Mouse (Mus musculus) frontal cortex, postnatal 25 days (tissue): ENCODE data around the gene Helz.

Experiments
- DNase-seq, 2 experiments: peaks; one replicate each; pipeline ENCODE4 v3.0.0; 2022; ENCODE audit warnings: low spot score in 2 of 2

The Helz gene

GRCm38 (mm10) chr11:107674006-107674405 lies 126.3 kb downstream of the Helz start:
- no peak for DNase-seq

GRCm38 (mm10) chr11:107674601-107675000 lies 126.9 kb downstream of the Helz start:
- no peak for DNase-seq

GRCm38 (mm10) chr11:107675246-107675645 lies 127.5 kb downstream of the Helz start:
- no peak for DNase-seq

GRCm38 (mm10) chr11:107676207-107676940 lies 128.6 kb downstream of the Helz start:
- DNase-seq: no peak

GRCm38 (mm10) chr11:107682694-107683355 lies 135.1 kb downstream of the Helz start:
- DNase-seq: no peak

- DNase-seq: no peak
Observed at GRCm38 (mm10) chr11:107683544-107684465, 136.1 kb downstream of the Helz start.

- no peak for DNase-seq
Observed at GRCm38 (mm10) chr11:107686290-107686689, 138.6 kb downstream of the Helz start.

GRCm38 (mm10) chr11:107688480-107688879 lies 140.8 kb downstream of the Helz start:
- DNase-seq: no peak

GRCm38 (mm10) chr11:107691569-107691968 lies 143.8 kb downstream of the Helz start:
- DNase-seq: no peak

GRCm38 (mm10) chr11:107693338-107693737 lies 145.6 kb downstream of the Helz start:
- DNase-seq: no peak

GRCm38 (mm10) chr11:107699967-107700366 lies 152.2 kb downstream of the Helz start:
- no peak for DNase-seq

- DNase-seq: no peak
Observed at GRCm38 (mm10) chr11:107703272-107704134, 155.8 kb downstream of the Helz start.

GRCm38 (mm10) chr11:107705060-107705459 lies 157.3 kb downstream of the Helz start:
- no peak for DNase-seq

- no peak for DNase-seq
Observed at GRCm38 (mm10) chr11:107705476-107706074, 157.8 kb downstream of the Helz start.

GRCm38 (mm10) chr11:107707897-107708610 lies 160.3 kb downstream of the Helz start:
- DNase-seq: no peak

GRCm38 (mm10) chr11:107710379-107710778 lies 162.6 kb downstream of the Helz start:
- DNase-seq: no peak

GRCm38 (mm10) chr11:107714368-107714767 lies 166.6 kb downstream of the Helz start:
- no peak for DNase-seq

GRCm38 (mm10) chr11:107716332-107716938 lies 168.7 kb downstream of the Helz start, which contains the start of gene Cacng1:
Gene Cacng1, minus strand, starts transcription at chr11:107716522.
- no peak for DNase-seq

GRCm38 (mm10) chr11:107720264-107721021 lies 172.7 kb downstream of the Helz start:
- no peak for DNase-seq
